Mouse (Mus musculus) ES-E14 (cell line): Measurements from ENCODE around the gene Zbtb48.

Experiments used
- CHD2 ChIP-seq: IDR thresholded peaks from 2 replicates; pipeline ENCODE4 v1.6.1; 2014; ENCODE audit warnings: mild to moderate bottlenecking, low read depth, low read length, inconsistent platforms
- HCFC1 ChIP-seq: IDR thresholded peaks from 2 replicates; pipeline ENCODE4 v1.6.1; 2012; ENCODE audit warnings: low read length, inconsistent platforms, borderline replicate concordance; ENCODE audit not compliant: insufficient read depth
- ZC3H11A ChIP-seq: IDR thresholded peaks from 2 replicates; pipeline ENCODE4 v1.6.1; 2012; ENCODE audit warnings: low read depth, mild to moderate bottlenecking, inconsistent platforms, low read length, borderline replicate concordance
- ZNF384 ChIP-seq: IDR thresholded peaks from 2 replicates; pipeline ENCODE4 v1.6.1; 2012; ENCODE audit warnings: low read depth, low read length, inconsistent platforms

GRCm38 (mm10) chr4:152020024-152020423 is 7.4 kb downstream of the Zbtb48 start:
- no peak for TF ChIP-seq CHD2
- no peak for TF ChIP-seq ZC3H11A
- no peak for TF ChIP-seq ZNF384
- no peak for TF ChIP-seq HCFC1
